Mouse (Mus musculus) bone marrow, adult 2 months (tissue): ENCODE data around the gene Trmu.

Experiments
- CTCF ChIP-seq: fragments of 200-500 bp; IDR thresholded peaks from 2 replicates; pipeline ENCODE4 v1.5.1; 2011; ENCODE audit warnings: low read length, control low read depth; ENCODE audit not compliant: control insufficient read depth, insufficient read depth
- POLR2A ChIP-seq: fragments of 200-500 bp; IDR thresholded peaks from 2 replicates; pipeline ENCODE4 v1.6.1; 2011; ENCODE audit warnings: low read depth, mild to moderate bottlenecking, control low read depth, low read length, borderline replicate concordance; ENCODE audit not compliant: control insufficient read depth

DNA sequence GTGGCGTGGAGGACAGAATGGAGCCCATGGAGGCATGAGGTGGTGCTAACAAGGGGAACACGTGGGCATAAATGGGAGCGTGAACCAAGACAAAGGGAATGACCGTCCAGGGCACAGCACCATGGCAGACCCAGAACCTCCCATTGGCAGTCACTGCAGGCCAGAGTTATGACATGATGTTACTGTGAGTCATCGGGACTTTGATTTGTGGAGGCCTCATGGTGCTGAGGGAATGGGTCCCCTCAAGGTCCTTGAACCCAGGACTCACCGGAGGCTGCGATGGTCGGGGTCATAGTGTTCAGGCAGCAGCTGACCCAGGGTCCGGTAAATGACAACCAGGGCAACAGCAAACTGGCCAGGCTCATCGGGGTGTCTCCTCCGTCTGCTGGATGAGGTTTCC lies 42.7 kb downstream of the Trmu start:
- TF ChIP-seq POLR2A (no peak), CTCF (no peak)
